Mouse (Mus musculus) E14TG2a.4 (cell line): ENCODE data around the gene Large2.

Experiments used
- CTCF ChIP-seq: conservative IDR thresholded peaks from 2 replicates; pipeline ENCODE4 v1.5.1; 2014; ENCODE audit warnings: low read length
- NANOG ChIP-seq: IDR thresholded peaks from 2 replicates; pipeline ENCODE4 v1.6.1; 2014; ENCODE audit warnings: borderline replicate concordance, low read length, mixed read lengths
- POU5F1 ChIP-seq: IDR thresholded peaks from 2 replicates; pipeline ENCODE4 v1.6.1; 2014; ENCODE audit warnings: low read length, borderline replicate concordance

DNA sequence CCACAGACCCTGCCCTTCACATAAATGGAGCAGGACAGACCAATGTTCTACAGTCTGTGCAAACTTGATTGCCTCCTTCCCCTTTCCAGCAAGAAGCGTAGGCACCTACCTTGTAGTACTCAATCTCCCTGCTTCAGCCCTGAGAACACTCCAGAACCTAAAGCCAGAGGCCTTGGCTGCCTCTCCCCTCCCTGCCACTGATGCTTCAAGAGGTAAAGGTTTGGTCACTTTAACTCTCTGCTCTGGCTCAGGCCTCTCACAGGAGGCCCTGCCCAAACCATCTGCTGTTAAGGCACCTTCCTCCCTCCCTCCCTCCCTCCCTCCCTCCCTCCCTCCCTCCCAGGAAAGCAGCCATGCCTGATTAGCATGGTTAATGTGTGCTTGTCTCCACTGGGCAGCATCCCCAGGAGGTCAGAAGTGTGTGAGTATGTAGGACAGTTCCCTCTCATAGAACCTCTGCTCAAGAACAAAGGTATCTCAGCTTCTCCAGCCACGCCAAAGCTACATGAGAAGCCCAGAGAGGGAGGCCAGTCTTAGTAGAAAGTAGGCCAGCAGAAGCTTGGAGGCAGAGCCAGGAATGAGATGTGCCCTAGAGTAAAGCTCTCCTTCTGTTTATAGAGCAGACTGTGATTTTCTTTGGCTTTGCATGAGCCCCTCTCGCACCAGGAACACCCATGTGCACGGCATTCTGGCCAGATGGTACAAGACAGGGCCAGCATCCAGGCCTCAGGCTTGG is 28.1 kb upstream of the Large2 start:
- TF ChIP-seq CTCF (no peak), POU5F1 (no peak), NANOG (no peak)
